Mouse (Mus musculus): ENCODE results near the gene 1500011B03Rik.

Gene 1500011B03Rik

GRCm38 (mm10) chr5:114783405-114784163 is 39.7 kb downstream of the 1500011B03Rik start:
- no peak for DNase-seq (ENCODE audit: low spot score in 2 of 2)

- DNase-seq (ENCODE audit: low spot score in 2 of 2): no peak
Observed at GRCm38 (mm10) chr5:114782991-114783390, 40.3 kb downstream of the 1500011B03Rik start.

GRCm38 (mm10) chr5:114780912-114781311 is 42.4 kb downstream of the 1500011B03Rik start:
- DNase-seq (ENCODE audit: low spot score in 2 of 2): no peak

- no peak for DNase-seq (ENCODE audit: low spot score in 2 of 2)
Observed at GRCm38 (mm10) chr5:114779956-114780489, 43.2 kb downstream of the 1500011B03Rik start.

- no peak for DNase-seq (ENCODE audit: low spot score in 2 of 2)
Observed at GRCm38 (mm10) chr5:114776174-114776573, 47.1 kb downstream of the 1500011B03Rik start.

GRCm38 (mm10) chr5:114775056-114775979 is 48.0 kb downstream of the 1500011B03Rik start, which contains the start of gene Git2:
Git2 (minus strand) TSS chr5:114775517.
- DNase-seq (ENCODE audit: low spot score in 2 of 2): peak in 1 of 2 experiments; percentile 21

GRCm38 (mm10) chr5:114774403-114775051 is 48.7 kb downstream of the 1500011B03Rik start, which contains the start of gene Ankrd13a:
Ankrd13a (plus strand) TSS chr5:114774677.
- peak; percentile 86 to 90 for DNase-seq (ENCODE audit: low spot score in 2 of 2)

GRCm38 (mm10) chr5:114773780-114774179 is 49.5 kb downstream of the 1500011B03Rik start:
- no peak for DNase-seq (ENCODE audit: low spot score in 2 of 2)

- peak; percentile 93 to 95 for DNase-seq (ENCODE audit: low spot score in 2 of 2)
Observed at GRCm38 (mm10) chr5:114773211-114773710, 50.0 kb downstream of the 1500011B03Rik start.

- DNase-seq (ENCODE audit: low spot score in 2 of 2): no peak
Observed at GRCm38 (mm10) chr5:114772456-114773203, 50.6 kb downstream of the 1500011B03Rik start.

- no peak for DNase-seq (ENCODE audit: low spot score in 2 of 2)
Observed at GRCm38 (mm10) chr5:114771796-114772195, 51.5 kb downstream of the 1500011B03Rik start.

GRCm38 (mm10) chr5:114769786-114770185 is 53.5 kb downstream of the 1500011B03Rik start:
- DNase-seq (ENCODE audit: low spot score in 2 of 2): no peak

GRCm38 (mm10) chr5:114767185-114767584 is 56.1 kb downstream of the 1500011B03Rik start:
- no peak for DNase-seq (ENCODE audit: low spot score in 2 of 2)

- DNase-seq (ENCODE audit: low spot score in 2 of 2): no peak
Observed at GRCm38 (mm10) chr5:114766686-114767085, 56.6 kb downstream of the 1500011B03Rik start.

- no peak for DNase-seq (ENCODE audit: low spot score in 2 of 2)
Observed at GRCm38 (mm10) chr5:114764812-114765735, 58.2 kb downstream of the 1500011B03Rik start.

- DNase-seq (ENCODE audit: low spot score in 2 of 2): no peak
Observed at GRCm38 (mm10) chr5:114761980-114762379, 61.3 kb downstream of the 1500011B03Rik start.

- DNase-seq (ENCODE audit: low spot score in 2 of 2): no peak
Observed at GRCm38 (mm10) chr5:114759536-114760090, 63.7 kb downstream of the 1500011B03Rik start.

Data from frontal cortex, postnatal 14 days (tissue).